Mouse (Mus musculus) right cerebral cortex, postnatal 25 days (tissue): ENCODE results near the gene Tfpt.
"Not testable (repeated sequence)": the region's sequence is repeated elsewhere in the genome, so short reads cannot be mapped to it uniquely, and the experiment has no call there.

Source experiments
- DNase-seq: peaks from one replicate; pipeline ENCODE4 v3.0.0; 2022

The Tfpt gene

GRCm38 (mm10) chr7:3571847-3572246, 57.9 kb downstream of the Tfpt start:
- DNase-seq: no peak

DNA sequence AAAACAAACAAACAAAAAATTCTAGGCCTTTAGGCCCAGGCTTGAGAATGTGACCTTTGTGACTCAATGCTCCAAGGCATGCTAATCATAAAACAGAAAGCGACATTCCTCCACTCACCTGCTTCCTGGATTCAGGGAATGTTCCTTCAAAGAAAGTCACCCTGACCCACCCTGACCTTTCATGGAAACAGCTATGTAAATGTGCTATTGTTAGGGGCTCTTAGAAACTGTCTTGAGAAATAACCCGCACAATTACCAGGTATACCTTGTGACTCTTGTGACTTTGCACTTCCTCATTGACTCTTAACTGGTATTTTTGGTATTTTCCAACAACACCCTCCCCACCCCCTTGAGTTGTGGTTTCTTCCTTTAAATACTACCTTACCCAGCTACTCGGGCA, 59.1 kb downstream of the Tfpt start:
- not testable (repeated sequence) for DNase-seq
